Mouse (Mus musculus) MEL (cell line): ENCODE results near the gene Rgl3. TPM values are rescaled to one million over a fixed set of nuclear protein-coding genes. Genes with fewer than 3 reads are reported as not detected.

Source experiments
- DNase-seq: peaks from one replicate; pipeline ENCODE4 v3.0.0; 2011; ENCODE audit warnings: low read depth, low spot score
- H3K27ac ChIP-seq: 2 replicates; pipeline ENCODE4 v1.5.1; 2012; ENCODE audit warnings: low read depth, mild to moderate bottlenecking, control low read depth, low read length, moderate library complexity; ENCODE audit not compliant: control insufficient read depth
- H3K27me3 ChIP-seq, 2 experiments: fragments of 150-350 bp in 1 of 2; sonication (generic) in 1 of 2; 2 replicates each; pipeline ENCODE4 v1.6.1; 2012; ENCODE audit warnings: low read length in 2 of 2, mild to moderate bottlenecking in 2 of 2, improper control_type of control experiment in 1 of 2, moderate library complexity in 1 of 2; ENCODE audit not compliant: insufficient read depth in 2 of 2, control insufficient read depth in 1 of 2
- H3K36me3 ChIP-seq, 2 experiments: 2 replicates each; pipeline ENCODE4 v1.6.1; 2012 to 2014; ENCODE audit warnings: low read length in 2 of 2, improper control_type of control experiment in 1 of 2, inconsistent platforms in 1 of 2, mild to moderate bottlenecking in 1 of 2; ENCODE audit not compliant: insufficient read depth in 2 of 2, control insufficient read depth in 1 of 2
- H3K4me1 ChIP-seq, 2 experiments: fragments of 150-350 bp in 1 of 2; sonication (generic) in 1 of 2; 2 replicates each; pipeline ENCODE4 v1.6.1; 2012; ENCODE audit warnings: low read length in 2 of 2, improper control_type of control experiment in 1 of 2, mild to moderate bottlenecking in 1 of 2; ENCODE audit not compliant: insufficient read depth in 2 of 2, control insufficient read depth in 1 of 2
- H3K4me3 ChIP-seq, 2 experiments: fragments of 150-350 bp in 1 of 2; sonication (generic) in 1 of 2; 2 replicates each; pipeline ENCODE4 v1.5.1; 2012; ENCODE audit warnings: low read depth in 2 of 2, low read length in 2 of 2, mild to moderate bottlenecking in 2 of 2, moderate library complexity in 2 of 2, control low read depth in 1 of 2, improper control_type of control experiment in 1 of 2; ENCODE audit not compliant: control insufficient read depth in 1 of 2, insufficient read depth in 1 of 2
- H3K79me2 ChIP-seq: 2 replicates; pipeline ENCODE4 v1.6.1; 2012; ENCODE audit warnings: mild to moderate bottlenecking, low read length, moderate library complexity; ENCODE audit not compliant: control insufficient read depth, poor library complexity, insufficient read depth
- H3K9ac ChIP-seq: 2 replicates; pipeline ENCODE4 v1.6.1; 2012; ENCODE audit warnings: low read depth, mild to moderate bottlenecking, control low read depth, low read length, moderate library complexity; ENCODE audit not compliant: control insufficient read depth, poor library complexity, severe bottlenecking
- H3K9me3 ChIP-seq: fragments of 150-350 bp; sonication (generic); replicated peaks from 2 replicates; pipeline ENCODE4 v1.6.1; 2012; ENCODE audit warnings: mild to moderate bottlenecking, low read length, improper control_type of control experiment, moderate library complexity; ENCODE audit not compliant: insufficient read depth
- BHLHE40 ChIP-seq: IDR thresholded peaks from 2 replicates; pipeline ENCODE4 v1.6.1; 2012; ENCODE audit warnings: low read depth, mild to moderate bottlenecking, inconsistent platforms, low read length, improper control_type of control experiment, borderline replicate concordance
- CTCF ChIP-seq, 3 experiments: IDR thresholded peaks in 2 of 3; conservative IDR thresholded peaks in 1 of 3; 2 replicates each; pipeline ENCODE4 v1.5.1; 2011 to 2012; ENCODE audit warnings: low read length in 3 of 3, low read depth in 2 of 3, mild to moderate bottlenecking in 2 of 3, improper control_type of control experiment in 1 of 3, inconsistent platforms in 1 of 3, mixed read lengths in 1 of 3, moderate library complexity in 1 of 3; ENCODE audit not compliant: control insufficient read depth in 1 of 3, insufficient read depth in 1 of 3, poor library complexity in 1 of 3, severe bottlenecking in 1 of 3
- E2F4 ChIP-seq: IDR thresholded peaks from 2 replicates; pipeline ENCODE4 v1.6.1; 2011; ENCODE audit warnings: low read depth, low read length, improper control_type of control experiment, borderline replicate concordance
- EP300 ChIP-seq, 2 experiments: IDR thresholded peaks; 2 replicates each; pipeline ENCODE4 v1.6.1; 2011; ENCODE audit warnings: improper control_type of control experiment in 2 of 2, low read length in 2 of 2, low read depth in 1 of 2, mild to moderate bottlenecking in 1 of 2
- GATA1 ChIP-seq: IDR thresholded peaks from 2 replicates; pipeline ENCODE4 v1.6.1; 2011; ENCODE audit warnings: low read depth, low read length, improper control_type of control experiment
- HCFC1 ChIP-seq: IDR thresholded peaks from 2 replicates; pipeline ENCODE4 v1.6.1; 2012; ENCODE audit warnings: low read depth, mild to moderate bottlenecking, inconsistent platforms, low read length, improper control_type of control experiment, moderate library complexity
- KAT2A ChIP-seq: conservative IDR thresholded peaks from 2 replicates; pipeline ENCODE4 v1.6.1; 2012; ENCODE audit warnings: low read depth, low read length, improper control_type of control experiment, inconsistent platforms
- MAFK ChIP-seq: IDR thresholded peaks from 2 replicates; pipeline ENCODE4 v1.6.1; 2011; ENCODE audit warnings: low read depth, mild to moderate bottlenecking, low read length, improper control_type of control experiment, borderline replicate concordance
- MAX ChIP-seq: IDR thresholded peaks from 2 replicates; pipeline ENCODE4 v1.6.1; 2011; ENCODE audit warnings: low read length, improper control_type of control experiment
- MYC ChIP-seq: IDR thresholded peaks from 2 replicates; pipeline ENCODE4 v1.6.1; 2011; ENCODE audit warnings: low read depth, mild to moderate bottlenecking, low read length, improper control_type of control experiment, moderate library complexity
- NELFE ChIP-seq: IDR thresholded peaks from 2 replicates; pipeline ENCODE4 v1.6.1; 2011; ENCODE audit warnings: low read depth, low read length, improper control_type of control experiment
- POLR2A ChIP-seq, 2 experiments: IDR thresholded peaks; 2 replicates each; pipeline ENCODE4 v1.6.1; 2011 to 2012; ENCODE audit warnings: low read length in 2 of 2, mild to moderate bottlenecking in 2 of 2, control low read depth in 1 of 2, improper control_type of control experiment in 1 of 2, low read depth in 1 of 2, moderate library complexity in 1 of 2; ENCODE audit not compliant: control insufficient read depth in 1 of 2, insufficient read depth in 1 of 2, poor library complexity in 1 of 2
- POLR2AphosphoS2 ChIP-seq: IDR thresholded peaks from 2 replicates; pipeline ENCODE4 v1.6.1; 2011; ENCODE audit warnings: low read length, improper control_type of control experiment
- POLR2AphosphoS5 ChIP-seq: IDR thresholded peaks from 2 replicates; pipeline ENCODE4 v1.6.1; 2012; ENCODE audit warnings: low read depth, borderline replicate concordance, mild to moderate bottlenecking, inconsistent platforms, low read length, moderate library complexity, mixed read lengths
- RAD21 ChIP-seq: IDR thresholded peaks from 2 replicates; pipeline ENCODE4 v1.6.1; 2011; ENCODE audit warnings: mild to moderate bottlenecking, low read depth, low read length, improper control_type of control experiment
- SMC3 ChIP-seq: IDR thresholded peaks from 2 replicates; pipeline ENCODE4 v1.6.1; 2011; ENCODE audit warnings: low read depth, low read length, improper control_type of control experiment
- TAL1 ChIP-seq: IDR thresholded peaks from 2 replicates; pipeline ENCODE4 v1.6.1; 2012; ENCODE audit warnings: mild to moderate bottlenecking, inconsistent platforms, low read length, moderate library complexity, mixed read lengths
- TBP ChIP-seq: IDR thresholded peaks from 2 replicates; pipeline ENCODE4 v1.8.0; 2011; ENCODE audit warnings: low read depth, low read length, improper control_type of control experiment
- UBTF ChIP-seq: IDR thresholded peaks from 2 replicates; pipeline ENCODE4 v1.6.1; 2012; ENCODE audit warnings: low read depth, mild to moderate bottlenecking, inconsistent platforms, low read length, improper control_type of control experiment, moderate library complexity, borderline replicate concordance; ENCODE audit not compliant: insufficient read depth
- ZC3H11A ChIP-seq: IDR thresholded peaks from 2 replicates; pipeline ENCODE4 v1.6.1; 2012; ENCODE audit warnings: low read depth, mild to moderate bottlenecking, inconsistent platforms, low read length, improper control_type of control experiment
- ZMIZ1 ChIP-seq: IDR thresholded peaks from 2 replicates; pipeline ENCODE4 v1.6.1; 2012; ENCODE audit warnings: low read depth, mild to moderate bottlenecking, inconsistent platforms, low read length, improper control_type of control experiment, moderate library complexity
- ZNF384 ChIP-seq: IDR thresholded peaks from 2 replicates; pipeline ENCODE4 v1.6.1; 2012; ENCODE audit warnings: low read depth, mild to moderate bottlenecking, inconsistent platforms, low read length, improper control_type of control experiment
- polyA plus RNA-seq, 2 experiments: library from polyadenylated mRNA; stranded (reverse) in 1 of 2; unstranded in 1 of 2; fragments of >175 nt in 1 of 2; fragments of >200 nt in 1 of 2; gene quantifications; 2 replicates each; pipeline versions ENCODE4 v1.2.1 to v1.2.4; 2012; ENCODE audit warnings: low replicate concordance in 2 of 2, low read depth in 1 of 2; ENCODE audit not compliant: insufficient read length in 2 of 2, insufficient read depth in 1 of 2, missing spikeins in 1 of 2
- total RNA-seq: library from RNA; depleted of rRNA; stranded (reverse); fragments of 300-350 nt; gene quantifications from 2 replicates; pipeline ENCODE4 v1.2.3, GENCODE M21; 2012; rRNA removed

The Rgl3 gene
- total RNA-seq = not detected in 2 replicates
- not detected for polyA plus RNA-seq

- H3K27ac ChIP-seq = no peak within 1 kb of the TSS
- DNase-seq = no peak
- H3K4me1 ChIP-seq = no peaks in the 10 kb centered on the region
- peaks cover 13 to 21% of the 10 kb centered on the region in 2 experiments for H3K27me3 ChIP-seq
- H3K4me3 ChIP-seq = no peak within 1 kb of the TSS
- H3K36me3 ChIP-seq = no peaks in the 10 kb centered on the region
- H3K79me2 ChIP-seq = no peaks in the 10 kb centered on the region
- TF ChIP-seq MAFK (no peak), E2F4 (no peak), POLR2AphosphoS5 (no peak), ZC3H11A (no peak), EP300 (IDR thresholded peaks at IDR 0.05; ENCODE audit: low read depth in 1 of 2, low read length in 2 of 2) (no peak), CTCF (IDR thresholded peaks at IDR 0.05 in 2 of 3, conservative IDR thresholded peaks at IDR 0.05 in 1 of 3; ENCODE audit: control insufficient read depth in 1 of 3, insufficient read depth in 1 of 3, low read depth in 2 of 3, low read length in 3 of 3, poor library complexity in 1 of 3, severe bottlenecking in 1 of 3) (0 out of 6 replicates have a peak, but pooled peaks of 1 of the 3 experiments have one; percentile 4), KAT2A (no peak), POLR2AphosphoS2 (no peak)
- no peak within 1 kb of the TSS for H3K9ac ChIP-seq
- H3K9me3 ChIP-seq = no peaks in the 10 kb centered on the region
Observed at GRCm38 (mm10) chr9:21989230-21990110, at the start of gene Rgl3. Gene Rgl3 (minus strand): TSS chr9:21989446.

DNA sequence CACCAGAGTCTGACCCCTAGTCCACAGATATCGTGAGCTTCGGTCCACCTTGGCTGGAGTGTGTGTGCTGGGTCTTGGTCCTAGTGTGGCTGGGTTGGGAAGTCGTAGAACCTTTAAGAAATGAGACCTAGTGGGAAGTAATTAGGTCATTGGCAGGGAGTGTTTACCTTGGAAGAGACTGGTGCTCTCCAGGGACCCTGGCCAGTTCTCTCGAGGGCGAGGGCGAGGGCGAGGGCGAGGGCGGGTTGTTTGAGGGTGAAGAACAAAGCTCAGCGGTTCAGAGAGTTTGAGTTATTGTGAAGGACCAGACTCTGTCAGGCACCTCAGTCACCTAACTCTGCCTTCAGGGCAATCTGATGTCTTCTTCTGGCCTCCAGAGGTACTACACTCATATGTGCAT lies 48.6 kb upstream of the Rgl3 start:
- Histone ChIP-seq H3K27ac (no peak overlapping the region), H3K79me2 (no peaks in the 10 kb centered on the region), H3K36me3 (no peaks in the 10 kb centered on the region), H3K9ac (no peak overlapping the region), H3K27me3 (peaks cover 1 to 6% of the 10 kb centered on the region in 2 experiments; a peak in 3 of 4 replicates), H3K4me3 (no peak overlapping the region), H3K9me3 (no peaks in the 10 kb centered on the region), H3K4me1 (no peaks in the 10 kb centered on the region)
- no peak for TF ChIP-seq UBTF
- TF ChIP-seq ZMIZ1 = no peak
- TF ChIP-seq HCFC1 = no peak
- no peak for TF ChIP-seq POLR2A (IDR thresholded peaks at IDR 0.05; ENCODE audit: control insufficient read depth in 1 of 2, insufficient read depth in 1 of 2, low read depth in 1 of 2, low read length in 2 of 2, poor library complexity in 1 of 2)
- no peak for TF ChIP-seq TBP
- TF ChIP-seq POLR2AphosphoS5 = no peak
- no peak for TF ChIP-seq TAL1
- TF ChIP-seq RAD21 = no peak
- TF ChIP-seq MYC = no peak
- TF ChIP-seq EP300 (IDR thresholded peaks at IDR 0.05; ENCODE audit: low read depth in 1 of 2, low read length in 2 of 2) = no peak
- TF ChIP-seq ZNF384 = no peak
- no peak for TF ChIP-seq GATA1
- no peak for TF ChIP-seq NELFE
- no peak for TF ChIP-seq ZC3H11A
- no peak for TF ChIP-seq BHLHE40
- no peak for TF ChIP-seq SMC3
- TF ChIP-seq MAX = no peak
- no peak for TF ChIP-seq KAT2A
- no peak for DNase-seq
